8 mouse cellular contexts compared by ENCODE assay signal in genomic region chr12:73110431-73111111, GRCm38 (mm10). TPM values are rescaled to one million over a fixed set of nuclear protein-coding genes. Genes with fewer than 3 reads are reported as not detected.
DNase-seq lines count a peak whose midpoint lies in the region; ATAC-seq lines count a peak whose summit lies in the region.

No protein-coding gene starts in this region.

- H3K27me3 ChIP-seq in heart, embryonic 16.5 days (ENCODE audit: control insufficient read depth, insufficient read depth, low read length) = peaks cover 4% of the 10 kb centered on the region; the same call in 1 of the 2 replicates

- 0 out of 2 replicates have a peak, but pooled peaks cover 3% of the 10 kb centered on the region for H3K36me3 ChIP-seq in heart, embryonic 16.5 days (ENCODE audit: control insufficient read depth, insufficient read depth)

- H3K9ac ChIP-seq in heart, embryonic 16.5 days (ENCODE audit: low read length) = peak overlapping the region; percentile 51

- peak; percentile 33 for DNase-seq in right cerebral cortex, adult 18-20 months
- DNase-seq in right cerebral cortex, postnatal 25 days = no peak
- DNase-seq in kidney, postnatal 4 days = peak; percentile 57 to 72
- DNase-seq in neural tube, embryonic 10.5 days (ENCODE audit: extremely low spot score, low spot score) = peak; percentile 53
- no peak for DNase-seq in testis, postnatal 14 days (ENCODE audit: low spot score)

- no peaks in the 10 kb centered on the region for H3K9me3 ChIP-seq in heart, embryonic 16.5 days (replicated peaks; ENCODE audit: control insufficient read depth, low read length)

- ATAC-seq in common myeloid progenitor, adult 5-6 weeks (replicated peaks; ENCODE audit: low read depth, poor library complexity, severe bottlenecking) = 0 out of 2 replicates have a peak, but pooled peaks have one; percentile 27
- ATAC-seq in heart, embryonic 16.5 days (replicated peaks; ENCODE audit: extremely low read depth, insufficient read depth, low FRiP score) = no peak
- no peak for ATAC-seq in megakaryocyte progenitor cell, adult 5-6 weeks (replicated peaks; ENCODE audit: poor library complexity)

- H3K27ac ChIP-seq in heart, embryonic 16.5 days (ENCODE audit: low read length) = no peak overlapping the region

- peaks cover 11% of the 10 kb centered on the region for H3K4me1 ChIP-seq in heart, embryonic 16.5 days (ENCODE audit: control insufficient read depth, insufficient read depth, low read length)

- H3K4me3 ChIP-seq in heart, embryonic 16.5 days (ENCODE audit: low read length) = peak overlapping the region; percentile 87

- H3K4me2 ChIP-seq in heart, embryonic 16.5 days (ENCODE audit: low read depth, low read length) = peak overlapping the region; percentile 100

- 17% methylated on average over 23 of the region's 23 CpGs for WGBS in heart, embryonic 16.5 days

RNA-seq across cellular contexts. Expression of gene Six4, which starts 2.7 kb away (rescaled TPM):
- not detected in 2 replicates for total RNA-seq in common myeloid progenitor, adult 5-6 weeks (2017)
- 1.1 and 1.3 TPM in 2 replicates for polyA plus RNA-seq in heart, embryonic 16.5 days (2015; fragmentation: Nextera tagmentation; extraction: Ambion mirVana)
- 0.12 TPM in 1 of 2 replicates, not detected in the other for total RNA-seq in megakaryocyte progenitor cell, adult 5-6 weeks (2015)
- not detected in 2 replicates for total RNA-seq in megakaryocyte progenitor cell, adult 5-6 weeks (2017)

RNA-seq across cellular contexts. Expression of gene Mnat1, which starts 12.9 kb away (rescaled TPM):
- 42.2 and 45.8 TPM in 2 replicates for total RNA-seq in common myeloid progenitor, adult 5-6 weeks (2017)
- 20.3 and 23.2 TPM in 2 replicates for polyA plus RNA-seq in heart, embryonic 16.5 days (2015; fragmentation: Nextera tagmentation; extraction: Ambion mirVana)
- 29.2 and 35.0 TPM in 2 replicates for total RNA-seq in megakaryocyte progenitor cell, adult 5-6 weeks (2015)
- total RNA-seq in megakaryocyte progenitor cell, adult 5-6 weeks (2017) = 39.6 and 52.3 TPM in 2 replicates

RNA-seq across cellular contexts. Expression of gene Six1, which starts 56.9 kb away (rescaled TPM):
- total RNA-seq in common myeloid progenitor, adult 5-6 weeks (2017) = 0.27 TPM in 1 of 2 replicates, not detected in the other
- polyA plus RNA-seq in heart, embryonic 16.5 days (2015; fragmentation: Nextera tagmentation; extraction: Ambion mirVana) = 2.1 and 4.5 TPM in 2 replicates
- 0.10 and 0.35 TPM in 2 replicates for total RNA-seq in megakaryocyte progenitor cell, adult 5-6 weeks (2015)
- 0.25 TPM in 1 of 2 replicates, not detected in the other for total RNA-seq in megakaryocyte progenitor cell, adult 5-6 weeks (2017)

Comparison
In these comparisons a context has a peak if more than half of its experiments do, and no peak if none do; other contexts are left out.
1. DNase-seq: peak in right cerebral cortex, adult 18-20 months (single experiment), kidney, postnatal 4 days (2 of 2) and neural tube, embryonic 10.5 days (single experiment); none in right cerebral cortex, postnatal 25 days (single experiment) and testis, postnatal 14 days (single experiment).